Mouse (Mus musculus) G1E-ER4 (cell line): ENCODE measurements around the gene Osbp2. TPM values are rescaled to one million over a fixed set of nuclear protein-coding genes. Genes with fewer than 3 reads are reported as not detected.

Experiments used
- GATA1 ChIP-seq: IDR thresholded peaks from one replicate; pipeline ENCODE4 v1.8.0; 2012; ENCODE audit warnings: low read length, inconsistent platforms
- polyA plus RNA-seq: library from polyadenylated mRNA; stranded (reverse); fragments of >175 nt; gene quantifications from 2 replicates; pipeline ENCODE4 v1.2.3, GENCODE M21; 2012

The Osbp2 gene
- polyA plus RNA-seq, 1 experiment = not detected

- TF ChIP-seq GATA1 = no peak
These were observed 14.0 kb downstream of the Osbp2 start for GRCm38 (mm10) chr11:3849469-3850314.

DNA sequence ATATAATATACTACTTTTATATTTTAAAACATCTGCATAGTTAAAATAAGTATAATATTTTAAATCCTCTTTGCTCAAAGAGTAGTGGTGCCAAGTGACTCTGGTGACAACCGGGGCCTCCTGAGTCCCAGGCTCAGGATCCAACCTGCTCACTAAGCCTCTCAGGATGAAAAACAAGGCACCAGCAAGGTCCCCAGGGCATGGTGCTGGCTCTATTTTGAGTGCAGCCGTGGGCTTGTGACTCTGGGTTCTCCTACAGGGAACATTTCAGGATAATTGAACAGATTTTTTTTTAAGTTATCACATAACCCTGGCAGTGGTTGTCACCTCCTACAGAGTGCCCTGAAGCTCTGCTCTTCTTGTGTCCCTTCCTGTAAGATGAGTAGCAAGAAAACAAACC is 17.4 kb downstream of the Osbp2 start:
- TF ChIP-seq GATA1 = no peak

- TF ChIP-seq GATA1 = no peak
These were observed 19.6 kb downstream of the Osbp2 start for GRCm38 (mm10) chr11:3843943-3844734.

GRCm38 (mm10) chr11:3835271-3835670 is 28.4 kb downstream of the Osbp2 start:
- TF ChIP-seq GATA1 = no peak

DNA sequence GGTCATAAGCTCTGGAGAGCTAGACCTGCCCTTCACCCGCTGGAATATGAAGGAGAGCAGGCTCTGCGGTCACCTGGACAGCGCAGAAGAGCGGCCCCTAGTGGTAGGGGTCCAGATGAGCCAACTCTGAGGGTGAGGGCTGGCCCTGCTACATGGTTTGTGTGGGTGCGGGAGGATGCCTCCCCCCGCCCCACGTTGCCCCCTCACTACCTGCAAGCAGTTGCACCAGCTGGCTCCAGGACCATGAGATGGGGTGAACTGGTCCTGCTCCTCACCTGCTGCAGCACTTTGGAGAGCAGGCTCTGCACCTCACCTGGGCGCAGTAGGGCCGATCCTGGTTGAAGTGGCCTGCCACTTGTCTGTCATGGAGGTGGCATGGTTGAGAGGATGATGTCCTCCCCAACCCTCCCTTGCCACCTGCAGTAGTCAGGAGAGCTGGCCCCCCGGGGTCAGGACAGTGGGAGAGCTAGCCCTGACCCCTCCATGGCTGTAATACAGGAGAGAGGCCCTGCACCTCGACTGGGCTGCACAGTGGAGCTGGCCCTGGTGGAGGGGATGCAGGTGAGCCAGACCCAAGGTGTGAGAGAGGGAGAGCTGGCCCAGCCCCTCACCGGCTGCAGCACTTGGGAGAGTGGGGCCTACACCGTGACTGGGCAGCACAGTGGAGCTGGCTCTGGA is 29.1 kb downstream of the Osbp2 start:
- no peak for TF ChIP-seq GATA1

GRCm38 (mm10) chr11:3833544-3834420 is 29.9 kb downstream of the Osbp2 start:
- TF ChIP-seq GATA1 = no peak

DNA sequence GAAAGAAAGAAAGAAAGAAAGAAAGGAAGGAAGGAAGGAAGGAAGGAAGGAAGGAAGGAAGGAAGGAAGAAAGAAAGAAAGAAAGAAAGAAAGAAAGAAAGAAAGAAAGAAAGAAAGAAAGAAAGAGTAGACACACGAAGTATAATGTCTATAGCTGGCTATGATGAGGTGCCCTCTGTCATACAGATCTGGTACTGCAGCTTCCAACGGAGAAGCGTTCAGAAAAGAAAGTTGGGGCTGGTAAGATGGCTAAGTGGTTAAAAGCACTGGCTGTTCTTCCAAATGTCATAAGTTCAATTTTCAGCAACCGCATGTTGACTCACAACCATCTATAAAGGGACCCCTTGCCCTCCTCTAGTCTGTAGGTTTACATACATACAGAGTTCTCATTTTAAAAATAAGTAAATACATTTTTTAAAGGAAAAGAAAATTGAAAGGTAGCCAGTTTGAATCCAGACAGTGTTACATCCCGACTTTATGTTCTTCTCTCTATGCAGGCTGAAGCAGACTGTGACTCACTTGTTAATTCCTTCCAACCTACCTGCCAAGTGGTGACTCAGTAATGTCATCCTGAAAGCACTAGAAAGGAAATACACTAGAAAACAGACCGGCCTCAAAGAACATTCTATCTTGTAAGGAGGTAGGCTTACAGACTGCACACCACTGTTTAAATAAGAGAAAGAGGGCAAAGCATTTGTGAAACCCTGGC is 31.4 kb downstream of the Osbp2 start:
- no peak for TF ChIP-seq GATA1

GRCm38 (mm10) chr11:3829736-3830135 is 34.0 kb downstream of the Osbp2 start:
- no peak for TF ChIP-seq GATA1

- no peak for TF ChIP-seq GATA1
These were observed 39.6 kb downstream of the Osbp2 start for GRCm38 (mm10) chr11:3824138-3824537.

DNA sequence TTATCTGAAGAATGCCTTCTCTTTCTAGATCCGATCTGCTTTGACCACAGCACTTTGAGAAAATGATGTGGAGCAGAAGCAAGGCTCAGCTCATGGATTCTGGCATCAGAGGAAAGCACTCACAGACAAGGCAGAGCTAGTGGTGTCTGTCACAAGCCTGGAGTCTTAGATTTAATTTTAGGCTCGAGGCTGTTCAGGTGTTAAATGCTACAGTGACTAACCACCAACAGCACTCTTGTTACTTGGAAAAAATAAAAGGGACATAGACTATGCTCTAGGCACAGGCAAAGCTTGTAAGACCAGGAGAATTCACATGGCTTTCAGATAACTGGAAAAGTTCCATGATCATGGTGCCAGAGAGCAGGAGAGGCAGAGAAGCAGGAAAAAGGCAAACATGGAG is 40.3 kb downstream of the Osbp2 start:
- TF ChIP-seq GATA1 = no peak

- no peak for TF ChIP-seq GATA1
These were observed 45.5 kb downstream of the Osbp2 start for GRCm38 (mm10) chr11:3817986-3818758.

GRCm38 (mm10) chr11:3815951-3816350 is 47.8 kb downstream of the Osbp2 start:
- no peak for TF ChIP-seq GATA1

DNA sequence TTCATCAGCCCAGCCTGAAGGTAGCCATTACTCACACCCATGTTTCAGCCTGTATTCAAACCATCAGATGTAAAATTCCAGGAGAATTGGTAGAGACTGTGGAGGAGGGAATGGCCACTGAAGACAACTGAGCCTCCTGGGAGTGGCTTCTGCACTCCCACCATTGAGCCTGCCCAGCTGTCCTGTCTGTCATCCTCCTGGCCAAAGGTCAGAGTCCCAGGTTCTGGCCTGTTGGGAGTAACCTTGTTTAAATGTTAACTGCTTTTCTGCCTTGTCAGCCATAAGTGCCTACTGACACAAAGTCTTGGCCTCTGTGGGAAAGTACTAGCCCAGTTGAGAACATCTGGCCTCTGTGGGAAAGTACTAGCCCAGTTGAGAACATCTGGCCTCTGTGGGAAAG is 50.4 kb downstream of the Osbp2 start:
- TF ChIP-seq GATA1 = no peak

- TF ChIP-seq GATA1 = no peak
These were observed 55.5 kb downstream of the Osbp2 start for GRCm38 (mm10) chr11:3808162-3808561.

DNA sequence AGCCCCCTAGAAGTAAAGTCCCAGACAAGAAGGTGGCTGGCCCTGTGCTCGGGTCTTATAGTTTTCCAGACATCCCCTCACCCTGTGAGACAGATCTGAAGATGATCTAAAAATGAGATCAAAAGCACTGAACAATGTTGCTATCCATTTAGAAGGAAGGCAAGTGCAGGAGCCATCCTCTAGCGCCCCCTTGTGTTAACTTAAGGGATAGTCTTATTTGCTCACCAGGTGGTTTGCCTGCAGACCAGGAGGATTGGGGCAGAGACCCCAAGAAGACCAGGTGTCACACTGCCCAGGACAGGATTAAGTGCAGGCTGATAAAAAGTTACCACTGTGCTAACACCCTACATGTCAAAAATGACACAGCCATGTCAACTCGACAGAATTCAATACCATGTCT is 58.3 kb downstream of the Osbp2 start:
- no peak for TF ChIP-seq GATA1
